8 mouse cellular contexts compared by ENCODE assay signal in the genomic region with DNA sequence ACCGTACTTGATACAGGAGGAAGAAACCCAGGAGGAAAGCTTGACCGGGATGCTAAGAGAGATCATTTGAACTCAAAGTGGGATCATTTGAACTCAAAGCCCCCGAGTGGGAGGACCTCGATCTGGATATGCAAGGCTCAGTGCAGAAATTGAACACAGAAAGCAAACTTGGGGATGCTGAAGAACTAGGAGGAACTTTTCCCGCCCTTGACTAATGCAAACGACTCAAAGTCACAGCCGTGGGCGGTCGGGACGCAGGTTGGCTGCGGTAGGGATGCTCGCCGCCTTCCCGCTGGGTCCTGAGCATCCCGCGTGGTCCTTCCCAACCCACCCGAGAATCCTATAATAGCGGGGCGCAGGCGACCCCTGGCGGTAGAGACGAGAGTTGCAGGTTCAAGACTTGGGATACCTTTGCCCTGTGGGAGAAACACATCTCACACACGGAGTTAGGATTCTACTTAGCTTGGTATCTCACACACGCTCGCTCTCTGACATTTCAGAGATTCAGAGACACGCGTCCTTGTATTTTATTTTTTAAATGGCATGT. TPM values are rescaled to one million over a fixed set of nuclear protein-coding genes. Genes with fewer than 3 reads are reported as not detected.
DNase-seq lines count a peak whose midpoint lies in the region; ATAC-seq and TF ChIP-seq lines count a peak whose summit lies in the region.

No protein-coding gene starts in this region.

- H3K36me3 ChIP-seq in embryonic facial prominence, embryonic 11.5 days (replicated peaks; ENCODE audit: control insufficient read depth, insufficient read depth, low read depth, low read length): no peaks in the 10 kb centered on the region
- no peaks in the 10 kb centered on the region for H3K36me3 ChIP-seq in kidney, adult 2 months (ENCODE audit: control insufficient read depth, insufficient read depth, low read length)
- H3K36me3 ChIP-seq in limb, embryonic 10.5 days: peaks cover 5% of the 10 kb centered on the region
- H3K36me3 ChIP-seq in midbrain, embryonic 12.5 days: no peaks in the 10 kb centered on the region
- H3K36me3 ChIP-seq in spleen, adult 2 months (ENCODE audit: control insufficient read depth, insufficient read depth, low read length): no peaks in the 10 kb centered on the region

- ATAC-seq in embryonic facial prominence, embryonic 11.5 days (replicated peaks; ENCODE audit: insufficient number of reproducible peaks, low FRiP score, low TSS enrichment, low read depth): no peak
- ATAC-seq in midbrain, embryonic 12.5 days (ENCODE audit: low FRiP score, low read depth): no peak
- no peak for ATAC-seq in inflammation-experienced regulatory T-cells, adult 6 months

- H3K9ac ChIP-seq in embryonic facial prominence, embryonic 11.5 days (replicated peaks; ENCODE audit: low read length): no peak overlapping the region; the same call in 1 of the 2 replicates
- H3K9ac ChIP-seq in midbrain, embryonic 12.5 days (replicated peaks): peak overlapping the region; percentile 70

- peak overlapping the region; percentile 47 for H3K4me3 ChIP-seq in embryonic facial prominence, embryonic 11.5 days (ENCODE audit: low read depth, low read length)
- H3K4me3 ChIP-seq in kidney, adult 2 months (ENCODE audit: insufficient read depth, low read depth, low read length): peak overlapping the region; percentile 34
- peak overlapping the region; percentile 63 for H3K4me3 ChIP-seq in limb, embryonic 10.5 days
- peak overlapping the region; percentile 54 for H3K4me3 ChIP-seq in midbrain, embryonic 12.5 days
- H3K4me3 ChIP-seq in spleen, adult 2 months (ENCODE audit: extremely low read depth, insufficient read depth, insufficient read length): peak overlapping the region; percentile 44; the same call in 1 of the 2 replicates

- H3K4me2 ChIP-seq in embryonic facial prominence, embryonic 11.5 days (ENCODE audit: low read depth, low read length): peak overlapping the region; percentile 93
- H3K4me2 ChIP-seq in midbrain, embryonic 12.5 days (replicated peaks): peak overlapping the region; percentile 96

- H3K9me3 ChIP-seq in embryonic facial prominence, embryonic 11.5 days (replicated peaks; ENCODE audit: control insufficient read depth, low read length): no peaks in the 10 kb centered on the region
- H3K9me3 ChIP-seq in limb, embryonic 10.5 days (replicated peaks): no peaks in the 10 kb centered on the region
- H3K9me3 ChIP-seq in midbrain, embryonic 12.5 days: no peaks in the 10 kb centered on the region

- no peak overlapping the region for H3K27ac ChIP-seq in embryonic facial prominence, embryonic 11.5 days (replicated peaks; ENCODE audit: low read depth, low read length)
- H3K27ac ChIP-seq in kidney, adult 2 months (ENCODE audit: insufficient read depth, low read depth, low read length): no peak overlapping the region
- H3K27ac ChIP-seq in limb, embryonic 10.5 days: 0 out of 2 replicates have a peak overlapping the region, but pooled peaks have one; percentile 53
- no peak overlapping the region for H3K27ac ChIP-seq in midbrain, embryonic 12.5 days (replicated peaks)
- H3K27ac ChIP-seq in spleen, adult 2 months (ENCODE audit: insufficient read depth, low read length): no peak overlapping the region

- H3K27me3 ChIP-seq in embryonic facial prominence, embryonic 11.5 days (ENCODE audit: control insufficient read depth, insufficient read depth, low read length): peaks cover 2% of the 10 kb centered on the region; the same call in 1 of the 2 replicates
- no peaks in the 10 kb centered on the region for H3K27me3 ChIP-seq in kidney, adult 2 months (replicated peaks; ENCODE audit: control insufficient read depth, insufficient read depth, low read length)
- H3K27me3 ChIP-seq in limb, embryonic 10.5 days (ENCODE audit: low read depth, poor library complexity, severe bottlenecking): peaks cover 18% of the 10 kb centered on the region
- H3K27me3 ChIP-seq in midbrain, embryonic 12.5 days: peaks cover 33% of the 10 kb centered on the region
- H3K27me3 ChIP-seq in spleen, adult 2 months (ENCODE audit: control insufficient read depth, insufficient read depth, low read length): peaks cover 9% of the 10 kb centered on the region

- no peak for TF ChIP-seq POLR2A in kidney, adult 2 months (IDR thresholded peaks at IDR 0.05; ENCODE audit: low read depth, low read length)
- TF ChIP-seq POLR2A in spleen, adult 2 months (IDR thresholded peaks at IDR 0.05; ENCODE audit: low read depth, low read length): no peak

- peak; percentile 89 for DNase-seq in adrenal gland, postnatal 36 days
- peak; percentile 92 for DNase-seq in embryonic facial prominence, embryonic 11.5 days (ENCODE audit: low spot score)
- peak; percentile 88 to 97 for DNase-seq in heart, adult 18-20 months
- peak; percentile 88 for DNase-seq in kidney, adult 2 months
- DNase-seq in limb, embryonic 10.5 days (ENCODE audit: low spot score): peak; percentile 91
- peak in 1 of 2 experiments; percentile 73 for DNase-seq in spleen, adult 2 months (ENCODE audit: low read depth in 1 of 2, low spot score in 2 of 2)

- peak; percentile 91 for TF ChIP-seq CTCF in kidney, adult 2 months (conservative IDR thresholded peaks at IDR 0.05; ENCODE audit: insufficient read depth, insufficient read length, low read depth, low read length)
- peak; percentile 87 for TF ChIP-seq CTCF in spleen, adult 2 months (IDR thresholded peaks at IDR 0.05; ENCODE audit: extremely low read depth, insufficient read depth, insufficient read length, insufficient replicate concordance)

- H3K4me1 ChIP-seq in embryonic facial prominence, embryonic 11.5 days (ENCODE audit: control insufficient read depth, insufficient read depth, low read length): no peaks in the 10 kb centered on the region; the same call in 1 of the 2 replicates
- peaks cover 8% of the 10 kb centered on the region; the same call in 1 of the 2 replicates for H3K4me1 ChIP-seq in kidney, adult 2 months (ENCODE audit: control insufficient read depth, insufficient read depth, low read length)
- H3K4me1 ChIP-seq in limb, embryonic 10.5 days: peaks cover 42% of the 10 kb centered on the region
- H3K4me1 ChIP-seq in midbrain, embryonic 12.5 days: peaks cover 29% of the 10 kb centered on the region
- peaks cover 13% of the 10 kb centered on the region for H3K4me1 ChIP-seq in spleen, adult 2 months (ENCODE audit: control insufficient read depth, insufficient read depth, insufficient read length)

- under 1% methylated on average over 27 of the region's 27 CpGs for WGBS in embryonic facial prominence, embryonic 11.5 days
- WGBS in kidney, adult 2 months: under 1% methylated on average over 27 of the region's 27 CpGs
- under 1% methylated on average over 27 of the region's 27 CpGs for WGBS in limb, embryonic 10.5 days
- under 1% methylated on average over 27 of the region's 27 CpGs for WGBS in midbrain, embryonic 12.5 days
- WGBS in spleen, adult 2 months: under 1% methylated on average over 27 of the region's 27 CpGs

RNA-seq across cellular contexts. Expression of gene Ercc1, which starts 2.0 kb away (rescaled TPM):
- total RNA-seq in adrenal gland, postnatal 36 days (2021): 10 to 100 TPM; 33.0 to 38.8 TPM
- 87.1 and 94.5 TPM in 2 replicates for polyA plus RNA-seq in embryonic facial prominence, embryonic 11.5 days (2014; fragmentation: Nextera tagmentation; extraction: Ambion mirVana)
- total RNA-seq in heart, adult 18-20 months (2021): 10 to 100 TPM; 43.5 to 50.3 TPM
- polyA plus RNA-seq in kidney, adult 2 months (2012; rRNA removed): 27.6 and 31.9 TPM in 2 replicates
- 97.8 and 101 TPM in 2 replicates for polyA plus RNA-seq in limb, embryonic 10.5 days (2016; fragmentation: Nextera tagmentation; extraction: Ambion mirVana)
- polyA plus RNA-seq in midbrain, embryonic 12.5 days (2016; fragmentation: Nextera tagmentation; extraction: Ambion mirVana): 103 and 114 TPM in 2 replicates
- polyA plus RNA-seq in spleen, adult 2 months (2012; rRNA removed): 28.2 and 29.9 TPM in 2 replicates
- 10 to 100 TPM; 51.1 to 68.7 (median 55.2) TPM for polyA plus RNA-seq in inflammation-experienced regulatory T-cells, adult 6 months (2017; shearing (Covaris generic))

RNA-seq across cellular contexts. Expression of gene Cd3eap, which starts 16.7 kb away (rescaled TPM):
- 10 to 100 TPM; 11.3 to 12.8 TPM for total RNA-seq in adrenal gland, postnatal 36 days (2021)
- polyA plus RNA-seq in embryonic facial prominence, embryonic 11.5 days (2014; fragmentation: Nextera tagmentation; extraction: Ambion mirVana): 20.1 and 21.5 TPM in 2 replicates
- 1 to 10 TPM; 9.6 to 10.0 TPM for total RNA-seq in heart, adult 18-20 months (2021)
- 5.3 and 5.9 TPM in 2 replicates for polyA plus RNA-seq in kidney, adult 2 months (2012; rRNA removed)
- 28.3 and 31.4 TPM in 2 replicates for polyA plus RNA-seq in limb, embryonic 10.5 days (2016; fragmentation: Nextera tagmentation; extraction: Ambion mirVana)
- 19.1 and 20.6 TPM in 2 replicates for polyA plus RNA-seq in midbrain, embryonic 12.5 days (2016; fragmentation: Nextera tagmentation; extraction: Ambion mirVana)
- polyA plus RNA-seq in spleen, adult 2 months (2012; rRNA removed): 5.8 and 5.9 TPM in 2 replicates
- 10 to 100 TPM in 2 of 3 experiments, 1 to 10 TPM in 1; 8.9 to 22.4 (median 17.6) TPM for polyA plus RNA-seq in inflammation-experienced regulatory T-cells, adult 6 months (2017; shearing (Covaris generic))

RNA-seq across cellular contexts. Expression of gene Ppp1r13l, which starts 17.0 kb away (rescaled TPM):
- 1 to 10 TPM; 5.8 to 8.9 TPM for total RNA-seq in adrenal gland, postnatal 36 days (2021)
- 4.7 and 5.2 TPM in 2 replicates for polyA plus RNA-seq in embryonic facial prominence, embryonic 11.5 days (2014; fragmentation: Nextera tagmentation; extraction: Ambion mirVana)
- 10 to 100 TPM; 38.2 to 42.9 TPM for total RNA-seq in heart, adult 18-20 months (2021)
- polyA plus RNA-seq in kidney, adult 2 months (2012; rRNA removed): 5.9 and 6.8 TPM in 2 replicates
- 6.5 and 7.0 TPM in 2 replicates for polyA plus RNA-seq in limb, embryonic 10.5 days (2016; fragmentation: Nextera tagmentation; extraction: Ambion mirVana)
- 3.6 and 4.1 TPM in 2 replicates for polyA plus RNA-seq in midbrain, embryonic 12.5 days (2016; fragmentation: Nextera tagmentation; extraction: Ambion mirVana)
- polyA plus RNA-seq in spleen, adult 2 months (2012; rRNA removed): 2.2 and 2.5 TPM in 2 replicates
- not detected for polyA plus RNA-seq in inflammation-experienced regulatory T-cells, adult 6 months (2017; shearing (Covaris generic))

RNA-seq across cellular contexts. Expression of gene Fosb, which starts 32.7 kb away (rescaled TPM):
- 10 to 100 TPM; 11.2 to 23.6 TPM for total RNA-seq in adrenal gland, postnatal 36 days (2021)
- not detected in 2 replicates for polyA plus RNA-seq in embryonic facial prominence, embryonic 11.5 days (2014; fragmentation: Nextera tagmentation; extraction: Ambion mirVana)
- total RNA-seq in heart, adult 18-20 months (2021): 1 to 10 TPM in 1 of 2 experiments, under 1 TPM in 1; 0.62 to 1.0 TPM
- 0.17 and 0.19 TPM in 2 replicates for polyA plus RNA-seq in kidney, adult 2 months (2012; rRNA removed)
- 0.04 and 0.11 TPM in 2 replicates for polyA plus RNA-seq in limb, embryonic 10.5 days (2016; fragmentation: Nextera tagmentation; extraction: Ambion mirVana)
- 0.20 TPM in 1 of 2 replicates, not detected in the other for polyA plus RNA-seq in midbrain, embryonic 12.5 days (2016; fragmentation: Nextera tagmentation; extraction: Ambion mirVana)
- 1.6 and 1.9 TPM in 2 replicates for polyA plus RNA-seq in spleen, adult 2 months (2012; rRNA removed)
- 1 to 10 TPM in 2 of 3 experiments, under 1 TPM in 1; 0.98 to 8.0 (median 2.0) TPM for polyA plus RNA-seq in inflammation-experienced regulatory T-cells, adult 6 months (2017; shearing (Covaris generic))

RNA-seq across cellular contexts. Expression of gene Ercc2, which starts 39.3 kb away (rescaled TPM):
- 10 to 100 TPM; 29.7 to 32.8 TPM for total RNA-seq in adrenal gland, postnatal 36 days (2021)
- polyA plus RNA-seq in embryonic facial prominence, embryonic 11.5 days (2014; fragmentation: Nextera tagmentation; extraction: Ambion mirVana): 7.1 and 8.2 TPM in 2 replicates
- total RNA-seq in heart, adult 18-20 months (2021): 10 to 100 TPM in 1 of 2 experiments, 1 to 10 TPM in 1; 7.6 to 10.4 TPM
- polyA plus RNA-seq in kidney, adult 2 months (2012; rRNA removed): 32.4 and 39.9 TPM in 2 replicates
- polyA plus RNA-seq in limb, embryonic 10.5 days (2016; fragmentation: Nextera tagmentation; extraction: Ambion mirVana): 25.6 and 26.6 TPM in 2 replicates
- 27.5 and 30.3 TPM in 2 replicates for polyA plus RNA-seq in midbrain, embryonic 12.5 days (2016; fragmentation: Nextera tagmentation; extraction: Ambion mirVana)
- polyA plus RNA-seq in spleen, adult 2 months (2012; rRNA removed): 51.8 and 62.2 TPM in 2 replicates
- 10 to 100 TPM in 2 of 3 experiments, 1 to 10 TPM in 1; 7.8 to 10.9 (median 10.8) TPM for polyA plus RNA-seq in inflammation-experienced regulatory T-cells, adult 6 months (2017; shearing (Covaris generic))
